Mouse (Mus musculus) lung, postnatal 0 days (tissue): ENCODE measurements around the gene Lrrc38.

Experiments used
- CTCF ChIP-seq: IDR thresholded peaks from 2 replicates; pipeline ENCODE4 v1.5.1; 2016; ENCODE audit warnings: antibody characterized with exemption, mild to moderate bottlenecking
- EP300 ChIP-seq: IDR thresholded peaks from 2 replicates; pipeline ENCODE4 v1.6.1; 2016; ENCODE audit warnings: antibody characterized with exemption, mild to moderate bottlenecking, control low read depth

DNA sequence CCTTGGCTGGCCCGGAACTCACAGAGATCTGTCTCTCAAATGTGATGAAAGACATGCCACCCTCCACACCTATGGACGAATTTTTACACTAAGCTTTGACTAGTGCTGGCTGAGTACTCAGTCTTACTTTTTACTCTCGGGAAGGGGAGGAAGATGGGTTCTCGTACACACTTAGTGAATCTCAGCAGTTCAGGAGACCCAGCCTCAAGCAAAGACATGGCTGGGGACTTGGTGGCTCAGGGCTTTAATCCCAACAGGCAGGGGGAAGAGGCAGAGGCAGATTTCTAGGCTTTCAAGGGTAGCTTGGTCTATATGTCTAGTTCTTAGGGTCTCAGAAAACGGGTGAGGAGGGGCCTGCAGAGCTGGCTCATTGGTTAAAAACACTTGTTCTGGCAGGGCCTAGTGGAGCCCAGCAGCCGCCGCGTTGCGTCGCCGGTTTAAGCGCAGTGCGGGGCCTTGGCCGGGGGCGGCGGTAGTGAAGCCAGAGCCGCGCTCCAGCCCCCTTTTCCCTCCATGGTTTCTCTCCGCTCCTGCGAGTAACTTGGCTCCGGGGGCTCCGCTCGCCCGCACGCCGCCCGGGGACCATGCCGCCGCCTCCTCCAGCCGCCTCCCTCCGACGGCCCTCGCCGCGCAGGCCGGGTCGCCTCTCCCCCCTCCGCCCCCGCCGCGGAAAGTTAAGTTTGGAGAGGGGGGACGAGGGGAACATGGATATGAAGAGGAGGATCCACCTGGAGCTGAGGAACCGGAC lies 39.6 kb downstream of the Lrrc38 start:
- TF ChIP-seq CTCF (peak; percentile 59), EP300 (no peak)
